24 mouse cellular contexts compared by ENCODE assay signal in genomic region chr14:8212996-8213395, GRCm38 (mm10). TPM values are rescaled to one million over a fixed set of nuclear protein-coding genes. Genes with fewer than 3 reads are reported as not detected.
A peak's percentile ranks its signal among the peaks of the same experiment; 100 is the strongest.
DNase-seq lines count a peak whose midpoint lies in the region; ATAC-seq and TF ChIP-seq lines count a peak whose summit lies in the region.
"Had no signal": no experiment of that assay in that cellular context is flagged by ENCODE, and none has a peak within 500 bp of the region (broad histone marks: within the 10 kb centered on the region; RNA-seq: fewer than 3 reads in every experiment).

No protein-coding gene starts in this region.

- no peaks in the 10 kb centered on the region for H3K9me3 ChIP-seq in liver, postnatal 0 days (ENCODE audit: low read length)
- no peaks in the 10 kb centered on the region for H3K9me3 ChIP-seq in liver, embryonic 11.5 days (ENCODE audit: control insufficient read depth, low read length)
- H3K9me3 ChIP-seq: forebrain, embryonic 10.5 days; forebrain, embryonic 13.5 days; hindbrain, embryonic 10.5 days; hindbrain, embryonic 13.5 days; intestine, embryonic 15.5 days had no signal

- no peak for ATAC-seq in liver, postnatal 0 days
- no peak for ATAC-seq in liver, embryonic 11.5 days (replicated peaks; ENCODE audit: low FRiP score)

- no peak overlapping the region for H3K4me2 ChIP-seq in liver, postnatal 0 days (ENCODE audit: low read depth, low read length)
- H3K4me2 ChIP-seq in liver, embryonic 11.5 days = no peak overlapping the region

- peaks cover 23% of the 10 kb centered on the region for H3K4me1 ChIP-seq in liver, postnatal 0 days (ENCODE audit: insufficient read depth)
- peaks cover 8% of the 10 kb centered on the region; the same call in 1 of the 2 replicates for H3K4me1 ChIP-seq in liver, embryonic 11.5 days (replicated peaks; ENCODE audit: control insufficient read depth, insufficient read depth, low read length)

- 82% methylated on average over 2 of the region's 2 CpGs for WGBS in liver, postnatal 0 days (ENCODE audit: insufficient replicate concordance)
- 75% methylated on average over 2 of the region's 2 CpGs for WGBS in liver, embryonic 11.5 days

- H3K9ac ChIP-seq in liver, postnatal 0 days (replicated peaks) = no peak overlapping the region
- H3K9ac ChIP-seq in liver, embryonic 11.5 days (ENCODE audit: low read depth, low read length) = no peak overlapping the region

- peak; percentile 35 for DNase-seq in cerebellum, adult 11-12 months
- DNase-seq in cerebellum, postnatal 25 days = no peak
- DNase-seq in heart, adult 11 months = peak; percentile 88
- no peak for DNase-seq in heart, postnatal 4 days
- DNase-seq in liver, postnatal 0 days = peak; percentile 8
- DNase-seq in liver, embryonic 11.5 days (ENCODE audit: low spot score) = no peak
- DNase-seq in naive thymus-derived CD4-positive, alpha-beta T cell, adult 2 months (ENCODE audit: low read depth) = peak; percentile 19
- DNase-seq: adrenal gland, postnatal 10 days; adrenal gland, postnatal 36 days; B cell, adult 2 months; cerebellum, adult 2 months; gastrocnemius, postnatal 10 days; gastrocnemius, postnatal 36 days had no signal

- no peaks in the 10 kb centered on the region for H3K36me3 ChIP-seq in liver, postnatal 0 days (replicated peaks; ENCODE audit: insufficient read depth, low read length)
- H3K36me3 ChIP-seq in liver, embryonic 11.5 days (ENCODE audit: control insufficient read depth, insufficient read depth, low read length) = no peaks in the 10 kb centered on the region
- H3K36me3 ChIP-seq: forebrain, embryonic 10.5 days; hindbrain, embryonic 10.5 days; hindbrain, embryonic 13.5 days; intestine, embryonic 15.5 days had no signal

- H3K27me3 ChIP-seq in liver, postnatal 0 days (ENCODE audit: insufficient read depth, low read length) = no peaks in the 10 kb centered on the region
- no peaks in the 10 kb centered on the region; the same call in 1 of the 2 replicates for H3K27me3 ChIP-seq in liver, embryonic 11.5 days (replicated peaks; ENCODE audit: control insufficient read depth, insufficient read depth, low read length)
- H3K27me3 ChIP-seq: intestine, embryonic 15.5 days had no signal

- no peak for TF ChIP-seq CTCF in liver, postnatal 0 days (IDR thresholded peaks at IDR 0.05; ENCODE audit: low read depth)

- TF ChIP-seq EP300 in liver, postnatal 0 days (IDR thresholded peaks at IDR 0.05; ENCODE audit: low read depth) = no peak

- H3K27ac ChIP-seq in liver, postnatal 0 days (ENCODE audit: low read depth) = no peak overlapping the region
- H3K27ac ChIP-seq in liver, embryonic 11.5 days (ENCODE audit: low read depth, low read length) = no peak overlapping the region
- H3K27ac ChIP-seq: forebrain, embryonic 13.5 days; intestine, embryonic 15.5 days had no signal

- no peak overlapping the region for H3K4me3 ChIP-seq in liver, postnatal 0 days (ENCODE audit: low read depth, low read length)
- no peak overlapping the region for H3K4me3 ChIP-seq in liver, embryonic 11.5 days (ENCODE audit: low read depth, low read length)

RNA-seq across cellular contexts. Expression of gene Kctd6, which starts 0.9 kb away (rescaled TPM):
- 10 to 100 TPM; 13.2 to 14.1 TPM for total RNA-seq in heart, postnatal 4 days (2021)
- polyA plus RNA-seq in liver, postnatal 0 days (2015; fragmentation: Nextera tagmentation; extraction: Ambion mirVana) = 9.7 and 10.0 TPM in 2 replicates
- 9.0 and 10.6 TPM in 2 replicates for polyA plus RNA-seq in liver, embryonic 11.5 days (2014; fragmentation: Nextera tagmentation; extraction: Ambion mirVana)

RNA-seq across cellular contexts. Expression of gene Pdhb, which starts 40.2 kb away (rescaled TPM):
- 100 to 1,000 TPM; 617 to 634 TPM for total RNA-seq in heart, postnatal 4 days (2021)
- polyA plus RNA-seq in liver, postnatal 0 days (2015; fragmentation: Nextera tagmentation; extraction: Ambion mirVana) = 119 and 125 TPM in 2 replicates
- 196 and 210 TPM in 2 replicates for polyA plus RNA-seq in liver, embryonic 11.5 days (2014; fragmentation: Nextera tagmentation; extraction: Ambion mirVana)

RNA-seq across cellular contexts. Expression of gene Acox2, which starts 46.2 kb away (rescaled TPM):
- not detected for total RNA-seq in heart, postnatal 4 days (2021)
- polyA plus RNA-seq in liver, postnatal 0 days (2015; fragmentation: Nextera tagmentation; extraction: Ambion mirVana) = 64.9 and 66.7 TPM in 2 replicates
- 1.0 and 1.2 TPM in 2 replicates for polyA plus RNA-seq in liver, embryonic 11.5 days (2014; fragmentation: Nextera tagmentation; extraction: Ambion mirVana)
- total RNA-seq: ES-E14; granulocyte monocyte progenitor cell, adult 5-6 weeks had no signal
- polyA plus RNA-seq: activated CD4-positive, CD25-positive, alpha-beta regulatory T cell, adult 4 months; embryonic facial prominence, embryonic 11.5 days; forebrain, embryonic 10.5 days; forebrain, embryonic 13.5 days; heart, embryonic 14.5 days; heart, postnatal 0 days; hindbrain, embryonic 10.5 days; hindbrain, embryonic 13.5 days had no signal

Comparison
In these comparisons a context has a peak if more than half of its experiments do, and no peak if none do; other contexts are left out.
1. DNase-seq: peak in cerebellum, adult 11-12 months (single experiment), heart, adult 11 months (single experiment), liver, postnatal 0 days (single experiment) and naive thymus-derived CD4-positive, alpha-beta T cell, adult 2 months (single experiment); none in cerebellum, postnatal 25 days (0 of 2), heart, postnatal 4 days (single experiment) and liver, embryonic 11.5 days (single experiment).
2. RNA of gene Acox2, which starts 46.2 kb away (polyA plus RNA-seq): 64.9 to 66.7 TPM in liver, postnatal 0 days; 1.0 to 1.2 TPM in liver, embryonic 11.5 days; every median in the first group is over 10 times any median in the second.